Mouse (Mus musculus): ENCODE measurements around the gene H2al1m. TPM values are rescaled to one million over a fixed set of nuclear protein-coding genes. Genes with fewer than 3 reads are reported as not detected.
"Not testable (repeated sequence)": the region's sequence is repeated elsewhere in the genome, so short reads cannot be mapped to it uniquely, and the experiment has no call there.

H2al1m gene
- polyA plus RNA-seq (2014; fragmentation: Nextera tagmentation; extraction: Ambion mirVana): not detected in 2 replicates

- not testable (repeated sequence) for H3K9ac ChIP-seq (ENCODE audit: low read length); H3K27me3 ChIP-seq (replicated peaks; ENCODE audit: control insufficient read depth, insufficient read depth, low read length); DNase-seq (ENCODE audit: low spot score); H3K4me1 ChIP-seq (ENCODE audit: control insufficient read depth, insufficient read depth, low read length); H3K4me3 ChIP-seq (ENCODE audit: low read depth, low read length); H3K27ac ChIP-seq (ENCODE audit: low read depth, low read length); H3K9me3 ChIP-seq (replicated peaks; ENCODE audit: control insufficient read depth, low read length); H3K36me3 ChIP-seq (ENCODE audit: control insufficient read depth, insufficient read depth, low read length); H3K4me2 ChIP-seq (ENCODE audit: low read length); ATAC-seq
- WGBS: no CpG with 5 or more reads among the region's 1 CpGs
Measured at GRCm38 (mm10) chrX:9283464-9283863, at the start of gene H2al1m. TSS of gene H2al1m (plus strand) at chrX:9283764.

- Histone ChIP-seq H3K9me3 (replicated peaks; ENCODE audit: control insufficient read depth, low read length) (no peaks in the 10 kb centered on the region), H3K4me3 (ENCODE audit: low read depth, low read length) (no peak overlapping the region), H3K27me3 (replicated peaks; ENCODE audit: control insufficient read depth, insufficient read depth, low read length) (no peaks in the 10 kb centered on the region), H3K36me3 (ENCODE audit: control insufficient read depth, insufficient read depth, low read length) (no peaks in the 10 kb centered on the region), H3K27ac (ENCODE audit: low read depth, low read length) (no peak overlapping the region), H3K4me1 (ENCODE audit: control insufficient read depth, insufficient read depth, low read length) (no peaks in the 10 kb centered on the region), H3K9ac (ENCODE audit: low read length) (no peak overlapping the region), H3K4me2 (ENCODE audit: low read length) (no peak overlapping the region)
- DNase-seq (ENCODE audit: low spot score) (peak; percentile 56), ATAC-seq (peak; percentile 64; the same call in 1 of the 2 replicates)
- 52% methylated on average over 5 of the region's 5 CpGs for WGBS
Measured at GRCm38 (mm10) chrX:9240737-9241591, 42.6 kb upstream of the H2al1m start.

- H3K9ac ChIP-seq (ENCODE audit: low read length): no peak overlapping the region
- peak; percentile 59 for ATAC-seq
- H3K4me3 ChIP-seq (ENCODE audit: low read depth, low read length): no peak overlapping the region
- H3K4me2 ChIP-seq (ENCODE audit: low read length): no peak overlapping the region
- WGBS: 53% methylated on average over 8 of the region's 8 CpGs
- no peaks in the 10 kb centered on the region for H3K4me1 ChIP-seq (ENCODE audit: control insufficient read depth, insufficient read depth, low read length)
- no peaks in the 10 kb centered on the region for H3K27me3 ChIP-seq (replicated peaks; ENCODE audit: control insufficient read depth, insufficient read depth, low read length)
- peak; percentile 67 for DNase-seq (ENCODE audit: low spot score)
- H3K36me3 ChIP-seq (ENCODE audit: control insufficient read depth, insufficient read depth, low read length): no peaks in the 10 kb centered on the region
- H3K27ac ChIP-seq (ENCODE audit: low read depth, low read length): no peak overlapping the region; the same call in 1 of the 2 replicates
- H3K9me3 ChIP-seq (replicated peaks; ENCODE audit: control insufficient read depth, low read length): no peaks in the 10 kb centered on the region
Measured at GRCm38 (mm10) chrX:9243381-9243864, 40.1 kb upstream of the H2al1m start.

- Histone ChIP-seq H3K27me3 (replicated peaks; ENCODE audit: control insufficient read depth, insufficient read depth, low read length) (no peaks in the 10 kb centered on the region), H3K4me2 (ENCODE audit: low read length) (no peak overlapping the region), H3K9ac (ENCODE audit: low read length) (no peak overlapping the region), H3K36me3 (ENCODE audit: control insufficient read depth, insufficient read depth, low read length) (no peaks in the 10 kb centered on the region), H3K4me3 (ENCODE audit: low read depth, low read length) (no peak overlapping the region), H3K4me1 (ENCODE audit: control insufficient read depth, insufficient read depth, low read length) (no peaks in the 10 kb centered on the region; the same call in 1 of the 2 replicates), H3K9me3 (replicated peaks; ENCODE audit: control insufficient read depth, low read length) (no peaks in the 10 kb centered on the region), H3K27ac (ENCODE audit: low read depth, low read length) (no peak overlapping the region)
- ATAC-seq (no peak), DNase-seq (ENCODE audit: low spot score) (peak; percentile 34)
- 60% methylated on average over 12 of the region's 12 CpGs for WGBS
Measured at GRCm38 (mm10) chrX:9244603-9245336, 38.8 kb upstream of the H2al1m start.

GRCm38 (mm10) chrX:9248911-9249310, 34.7 kb upstream of the H2al1m start:
- WGBS: 35% methylated on average over 5 of the region's 5 CpGs
- no peaks in the 10 kb centered on the region for H3K36me3 ChIP-seq (ENCODE audit: control insufficient read depth, insufficient read depth, low read length)
- H3K4me2 ChIP-seq (ENCODE audit: low read length): no peak overlapping the region
- H3K4me1 ChIP-seq (ENCODE audit: control insufficient read depth, insufficient read depth, low read length): no peaks in the 10 kb centered on the region; the same call in 1 of the 2 replicates
- peak; percentile 86 for ATAC-seq
- H3K9me3 ChIP-seq (replicated peaks; ENCODE audit: control insufficient read depth, low read length): no peaks in the 10 kb centered on the region
- H3K27me3 ChIP-seq (replicated peaks; ENCODE audit: control insufficient read depth, insufficient read depth, low read length): no peaks in the 10 kb centered on the region
- no peak overlapping the region for H3K9ac ChIP-seq (ENCODE audit: low read length)
- H3K27ac ChIP-seq (ENCODE audit: low read depth, low read length): no peak overlapping the region; the same call in 1 of the 2 replicates
- peak; percentile 86 for DNase-seq (ENCODE audit: low spot score)
- no peak overlapping the region for H3K4me3 ChIP-seq (ENCODE audit: low read depth, low read length)

GRCm38 (mm10) chrX:9253990-9254389, 29.6 kb upstream of the H2al1m start:
- no peaks in the 10 kb centered on the region for H3K36me3 ChIP-seq (ENCODE audit: control insufficient read depth, insufficient read depth, low read length)
- H3K4me1 ChIP-seq (ENCODE audit: control insufficient read depth, insufficient read depth, low read length): no peaks in the 10 kb centered on the region; the same call in 1 of the 2 replicates
- no peak overlapping the region for H3K4me2 ChIP-seq (ENCODE audit: low read length)
- WGBS: 85% methylated on average over 10 of the region's 10 CpGs
- no peaks in the 10 kb centered on the region for H3K27me3 ChIP-seq (replicated peaks; ENCODE audit: control insufficient read depth, insufficient read depth, low read length)
- H3K9ac ChIP-seq (ENCODE audit: low read length): no peak overlapping the region
- H3K4me3 ChIP-seq (ENCODE audit: low read depth, low read length): no peak overlapping the region
- H3K27ac ChIP-seq (ENCODE audit: low read depth, low read length): no peak overlapping the region
- DNase-seq (ENCODE audit: low spot score) (no peak), ATAC-seq (no peak)
- H3K9me3 ChIP-seq (replicated peaks; ENCODE audit: control insufficient read depth, low read length): no peaks in the 10 kb centered on the region

GRCm38 (mm10) chrX:9254901-9255300, 28.7 kb upstream of the H2al1m start:
- no peaks in the 10 kb centered on the region for H3K27me3 ChIP-seq (replicated peaks; ENCODE audit: control insufficient read depth, insufficient read depth, low read length)
- no peaks in the 10 kb centered on the region for H3K36me3 ChIP-seq (ENCODE audit: control insufficient read depth, insufficient read depth, low read length)
- H3K4me3 ChIP-seq (ENCODE audit: low read depth, low read length): no peak overlapping the region
- DNase-seq (ENCODE audit: low spot score) (no peak), ATAC-seq (no peak)
- no peaks in the 10 kb centered on the region for H3K4me1 ChIP-seq (ENCODE audit: control insufficient read depth, insufficient read depth, low read length)
- H3K4me2 ChIP-seq (ENCODE audit: low read length): no peak overlapping the region
- no peaks in the 10 kb centered on the region for H3K9me3 ChIP-seq (replicated peaks; ENCODE audit: control insufficient read depth, low read length)
- 87% methylated on average over 3 of the region's 3 CpGs for WGBS
- H3K27ac ChIP-seq (ENCODE audit: low read depth, low read length): no peak overlapping the region
- H3K9ac ChIP-seq (ENCODE audit: low read length): no peak overlapping the region

GRCm38 (mm10) chrX:9256766-9257165, 26.8 kb upstream of the H2al1m start, which contains the start of gene Gm14862:
TSS of gene Gm14862 (minus strand) at chrX:9256899.
- no peak within 1 kb of the TSS for H3K4me2 ChIP-seq (ENCODE audit: low read length)
- H3K36me3 ChIP-seq (ENCODE audit: control insufficient read depth, insufficient read depth, low read length): no peaks in the 10 kb centered on the region
- no peak within 1 kb of the TSS for H3K4me3 ChIP-seq (ENCODE audit: low read depth, low read length)
- H3K9ac ChIP-seq (ENCODE audit: low read length): no peak within 1 kb of the TSS
- H3K4me1 ChIP-seq (ENCODE audit: control insufficient read depth, insufficient read depth, low read length): no peaks in the 10 kb centered on the region
- ATAC-seq (no peak), DNase-seq (ENCODE audit: low spot score) (no peak)
- no peaks in the 10 kb centered on the region for H3K9me3 ChIP-seq (replicated peaks; ENCODE audit: control insufficient read depth, low read length)
- WGBS: 79% methylated on average over 5 of the region's 5 CpGs
- H3K27me3 ChIP-seq (replicated peaks; ENCODE audit: control insufficient read depth, insufficient read depth, low read length): no peaks in the 10 kb centered on the region
- no peak within 1 kb of the TSS for H3K27ac ChIP-seq (ENCODE audit: low read depth, low read length)
